Mouse (Mus musculus) lung, postnatal 36 days (tissue): Measurements from ENCODE around the gene Cfdp1.

ENCODE experiments used
- DNase-seq: peaks from one replicate; pipeline ENCODE4 v3.0.0; 2022; ENCODE audit warnings: mixed read lengths

The Cfdp1 gene

DNA sequence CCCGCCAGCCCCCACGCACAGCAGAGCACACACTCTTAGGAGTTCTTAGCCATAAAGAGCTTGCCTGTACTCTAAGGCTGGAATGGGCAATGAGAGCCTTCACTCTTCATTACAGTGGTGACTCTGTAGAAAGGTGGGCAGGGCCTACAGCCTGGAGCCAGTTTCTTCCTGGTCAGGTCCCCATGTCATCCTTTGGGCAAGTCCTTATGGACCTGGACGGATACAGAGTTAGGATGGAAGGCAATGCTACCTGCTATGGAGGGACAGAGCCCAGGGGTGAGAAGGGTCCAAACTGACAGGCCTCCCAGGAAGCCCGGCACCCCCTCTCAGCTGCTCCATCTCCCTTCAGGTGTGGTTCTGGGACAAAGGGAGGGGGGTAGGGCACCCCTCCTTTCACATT lies 118.3 kb downstream of the Cfdp1 start:
- DNase-seq = no peak

DNA sequence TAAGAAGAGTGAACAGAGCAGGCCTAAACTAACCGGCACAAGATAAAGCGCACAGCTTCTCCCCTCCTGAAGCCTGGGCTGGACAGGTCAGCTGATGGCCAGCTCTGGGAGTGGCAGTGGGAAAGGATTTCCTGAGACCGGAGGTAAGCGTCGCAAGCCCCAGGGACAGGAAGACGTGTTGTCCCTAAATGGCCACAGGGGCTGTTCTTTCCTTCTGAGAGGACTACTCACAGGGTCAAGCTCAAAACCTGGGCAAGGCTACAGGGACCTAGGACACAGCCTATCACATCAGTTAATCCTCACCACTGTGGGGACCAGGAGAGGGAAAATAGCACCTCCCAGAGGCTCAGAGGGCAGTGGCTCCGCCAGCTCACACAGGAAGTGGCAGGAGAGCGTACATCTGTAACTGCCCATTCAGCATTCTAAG lies 118.7 kb downstream of the Cfdp1 start:
- peak; percentile 79 for DNase-seq

DNA sequence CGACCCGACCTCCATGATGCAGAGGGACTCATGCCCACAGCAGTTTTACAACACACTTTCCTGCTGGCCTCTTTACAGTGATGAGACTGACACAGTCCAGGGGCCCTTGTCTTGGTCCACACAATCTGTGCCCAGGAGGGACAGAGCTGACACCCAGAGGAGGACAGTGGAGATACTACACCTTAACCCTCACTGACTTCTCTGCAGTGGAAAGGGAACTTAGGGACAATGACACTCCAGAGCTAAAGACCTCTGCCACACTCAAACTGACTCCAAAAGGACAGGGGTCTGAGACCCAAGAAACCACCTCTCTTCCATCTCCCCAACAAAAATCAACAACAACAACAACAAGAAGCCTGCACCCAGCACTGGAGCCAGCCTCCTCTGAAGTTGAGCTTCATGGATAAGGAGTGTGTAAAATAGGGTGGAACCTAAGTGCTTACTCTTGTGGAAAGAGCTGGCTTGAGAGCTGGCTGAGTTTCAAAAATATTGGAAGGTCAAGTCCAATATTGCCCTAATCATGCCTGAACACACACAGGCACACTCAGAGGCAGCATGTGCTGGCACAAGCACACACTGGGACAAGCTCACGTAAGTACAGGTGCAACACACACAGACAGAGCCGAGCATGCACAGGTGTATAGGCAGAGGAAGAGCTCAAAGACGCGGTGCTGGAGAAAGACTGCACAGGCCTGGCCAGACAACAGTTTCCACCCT lies 119.7 kb downstream of the Cfdp1 start:
- DNase-seq = peak; percentile 69

DNA sequence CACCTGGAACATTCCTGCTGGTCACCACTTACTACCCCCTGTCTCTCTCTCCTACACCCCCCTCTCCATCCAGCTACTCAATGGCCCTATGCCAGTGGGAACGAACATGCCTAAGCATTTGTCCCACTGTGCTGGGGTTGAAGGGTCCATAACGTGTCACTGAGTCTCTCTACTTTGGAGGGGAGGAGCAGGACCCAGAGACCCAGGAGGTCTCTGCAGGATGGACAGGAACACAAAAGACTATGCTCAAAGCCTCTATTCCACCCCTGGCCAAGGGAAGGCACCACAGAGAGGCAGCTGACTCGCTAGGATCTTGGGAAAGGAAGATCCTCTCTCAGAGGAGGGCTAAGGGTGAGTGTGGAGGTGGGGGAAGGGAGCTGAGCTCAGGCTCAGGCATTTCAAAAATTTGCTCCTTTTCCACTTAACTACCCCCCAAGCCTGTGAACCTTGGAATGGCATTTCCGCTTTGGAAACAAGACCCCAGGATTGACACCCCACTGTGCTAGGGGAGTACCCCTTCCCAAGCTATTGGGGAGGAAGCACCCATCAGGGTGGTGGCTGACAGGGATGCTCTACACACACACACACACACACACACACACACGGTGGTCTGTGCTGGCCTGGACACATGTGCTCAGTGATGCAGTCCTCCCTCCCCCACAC lies 120.4 kb downstream of the Cfdp1 start:
- DNase-seq = no peak

DNA sequence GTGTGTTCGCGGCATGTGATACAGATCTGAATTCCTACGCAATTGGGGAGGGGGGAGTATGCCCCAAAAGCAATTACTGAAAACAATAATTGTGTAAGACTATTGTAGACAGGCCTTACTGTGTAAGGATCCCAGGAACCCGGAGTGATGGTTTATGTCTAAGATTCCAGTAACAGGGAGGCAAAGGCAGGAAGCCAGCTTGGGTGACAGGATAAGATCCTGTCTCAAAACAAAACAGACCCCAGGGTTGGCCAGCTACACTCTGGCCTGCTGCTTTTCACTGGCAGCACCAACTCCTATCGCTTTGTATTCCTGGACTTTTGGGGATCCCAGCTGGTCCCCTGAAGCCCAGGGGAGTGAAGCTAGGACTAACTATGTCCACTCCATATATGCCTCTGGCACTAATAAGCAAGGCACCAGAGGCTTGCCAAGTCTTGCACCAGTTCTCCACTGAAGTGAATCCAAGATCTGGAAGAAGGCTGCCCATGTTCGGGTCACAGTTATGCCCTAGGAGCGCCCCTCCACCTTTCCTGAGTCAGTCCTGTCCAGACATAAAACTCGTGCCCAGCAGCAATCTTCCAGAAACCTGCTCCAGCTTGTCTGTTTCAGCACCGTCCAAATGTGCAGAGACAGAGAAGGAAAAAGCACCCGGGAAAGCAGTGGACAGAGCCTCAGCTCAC lies 121.5 kb downstream of the Cfdp1 start:
- DNase-seq = peak; percentile 67

DNA sequence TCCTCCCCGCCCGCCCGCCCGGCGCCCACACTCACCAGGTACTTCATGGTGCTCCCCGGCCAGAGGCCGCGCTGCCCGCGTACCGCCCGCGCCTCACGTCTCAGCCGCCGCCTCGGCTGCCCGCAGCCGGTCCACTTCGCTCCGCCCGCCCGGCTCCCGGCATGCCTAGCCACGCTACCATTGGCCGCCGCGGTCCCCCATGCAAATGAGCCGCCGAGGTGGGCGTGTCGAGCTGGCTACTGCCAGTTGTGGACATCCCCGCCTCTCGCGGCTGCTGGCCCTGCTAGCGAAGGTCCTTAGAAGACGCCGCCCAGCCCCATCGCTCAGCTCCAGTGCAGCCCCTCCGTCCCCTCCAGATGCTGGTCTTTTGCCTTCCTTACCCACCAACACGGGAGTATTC lies 122.1 kb downstream of the Cfdp1 start:
- DNase-seq = peak; percentile 99

DNA sequence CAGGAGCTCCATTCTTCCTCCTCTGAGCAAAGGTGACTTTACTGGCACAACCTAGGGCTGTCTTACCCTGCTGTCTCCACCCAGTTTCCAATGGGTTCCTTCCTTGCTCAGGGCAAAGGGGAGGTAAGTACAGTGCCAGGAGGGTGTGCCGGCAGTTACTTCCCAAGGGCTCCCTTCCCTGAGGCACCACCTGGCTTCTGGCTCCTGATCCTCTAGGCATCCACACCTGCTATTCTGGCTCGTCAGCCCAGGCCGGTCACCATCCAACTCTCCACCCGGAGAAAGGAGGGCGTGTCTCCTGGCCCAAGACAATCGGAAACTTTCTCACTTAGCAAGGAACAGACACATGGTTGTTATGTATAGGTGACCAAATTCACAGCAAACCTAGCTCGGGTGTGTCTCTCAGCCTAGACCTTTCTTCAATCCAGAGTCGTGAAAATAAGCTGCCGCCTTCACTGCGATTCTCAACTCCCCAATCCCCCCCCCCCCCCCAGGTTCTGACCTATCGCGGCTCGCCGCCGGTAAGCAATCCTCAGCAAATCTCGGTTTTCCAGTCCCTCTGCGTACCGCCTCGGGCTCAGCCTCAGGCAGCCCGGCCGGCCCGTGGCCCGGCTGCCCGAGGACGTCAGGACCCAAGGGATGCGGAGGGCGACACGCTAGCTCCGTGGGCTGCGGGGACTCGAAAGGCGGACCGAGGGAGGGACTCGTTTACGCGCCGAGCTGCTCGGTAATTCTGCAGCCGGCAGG lies 122.7 kb downstream of the Cfdp1 start:
- DNase-seq = peak; percentile 69

DNA sequence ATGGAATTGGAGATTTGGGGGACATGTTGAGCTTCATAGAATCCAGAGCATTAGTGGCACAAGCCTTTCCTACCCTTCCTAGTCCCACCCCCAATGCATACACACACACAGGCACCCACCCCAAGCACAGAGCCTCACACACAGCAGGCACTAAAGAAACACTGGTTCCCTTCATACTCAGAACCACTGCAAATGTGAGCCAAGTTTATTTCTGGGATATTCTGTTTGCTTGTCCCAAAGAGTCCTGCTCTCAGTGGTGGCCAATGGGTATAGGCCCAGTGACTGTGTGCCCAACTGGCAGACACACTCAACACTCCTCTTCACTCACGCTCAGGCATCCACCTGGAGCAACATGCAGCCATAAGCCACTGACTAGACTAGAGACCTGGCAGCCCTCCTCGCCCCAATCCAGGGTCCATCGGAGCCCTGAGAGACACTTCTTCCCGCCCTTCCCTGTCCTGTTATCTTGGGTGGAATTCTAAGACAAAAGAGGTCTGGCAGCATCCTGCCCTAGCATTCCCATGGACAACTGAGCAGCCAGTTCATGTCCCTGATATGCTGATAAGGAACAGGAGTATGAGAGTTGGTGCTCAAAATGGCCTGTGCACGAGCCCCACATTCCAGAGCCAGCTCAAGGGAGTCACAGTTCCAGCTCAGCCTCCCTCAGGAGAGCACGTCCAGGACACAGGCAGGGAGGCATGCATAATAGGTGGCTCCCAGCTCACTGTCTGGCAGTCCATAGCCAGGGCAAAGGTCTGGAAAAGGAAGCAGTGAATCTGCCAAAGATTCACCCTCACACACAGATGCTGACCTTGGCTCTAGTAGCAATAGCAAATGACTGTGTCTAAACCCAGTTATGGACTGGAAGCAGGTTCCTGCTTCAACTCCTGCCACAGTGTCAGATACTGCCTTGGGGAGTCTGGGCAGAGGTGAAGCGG lies 124.6 kb downstream of the Cfdp1 start:
- no peak for DNase-seq

DNA sequence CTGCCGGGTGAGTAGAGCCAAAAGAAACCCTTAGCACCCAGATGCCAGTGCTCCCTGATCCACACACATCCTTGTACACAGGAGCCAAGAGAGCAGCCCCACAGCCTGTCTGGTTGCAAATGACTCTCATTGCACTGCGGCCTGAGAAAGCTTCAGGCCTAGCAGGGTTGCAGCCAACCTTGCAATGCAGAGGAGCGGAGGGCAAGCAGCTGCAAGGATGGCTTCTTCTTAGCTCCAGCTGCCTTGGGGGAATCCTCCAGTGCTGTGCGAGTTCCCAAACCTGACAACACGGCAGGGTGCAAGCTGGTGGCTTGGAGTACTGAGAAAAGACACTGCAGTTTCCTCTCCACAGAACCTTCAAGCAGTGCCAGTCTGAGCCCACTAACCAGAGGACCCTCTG lies 125.6 kb downstream of the Cfdp1 start:
- no peak for DNase-seq

DNA sequence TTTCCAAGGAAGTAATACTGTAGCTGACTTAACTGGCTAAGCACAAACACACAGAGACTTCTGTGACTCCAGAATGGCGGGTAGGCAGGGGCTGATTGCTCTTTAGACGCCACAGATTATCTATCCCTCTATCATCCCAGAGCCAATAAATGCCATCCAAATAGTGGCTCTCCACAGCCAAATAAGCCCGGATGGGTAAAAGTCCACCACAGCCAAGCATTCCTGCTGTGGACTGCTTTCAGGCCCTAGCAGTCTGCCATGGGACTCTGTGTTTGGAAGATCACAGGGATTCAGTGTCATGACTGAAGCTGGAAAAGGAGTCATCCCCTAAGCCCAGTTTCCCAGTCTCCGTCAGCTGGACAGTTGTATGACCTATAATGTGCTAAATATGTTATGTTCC lies 126.5 kb downstream of the Cfdp1 start:
- DNase-seq = no peak

DNA sequence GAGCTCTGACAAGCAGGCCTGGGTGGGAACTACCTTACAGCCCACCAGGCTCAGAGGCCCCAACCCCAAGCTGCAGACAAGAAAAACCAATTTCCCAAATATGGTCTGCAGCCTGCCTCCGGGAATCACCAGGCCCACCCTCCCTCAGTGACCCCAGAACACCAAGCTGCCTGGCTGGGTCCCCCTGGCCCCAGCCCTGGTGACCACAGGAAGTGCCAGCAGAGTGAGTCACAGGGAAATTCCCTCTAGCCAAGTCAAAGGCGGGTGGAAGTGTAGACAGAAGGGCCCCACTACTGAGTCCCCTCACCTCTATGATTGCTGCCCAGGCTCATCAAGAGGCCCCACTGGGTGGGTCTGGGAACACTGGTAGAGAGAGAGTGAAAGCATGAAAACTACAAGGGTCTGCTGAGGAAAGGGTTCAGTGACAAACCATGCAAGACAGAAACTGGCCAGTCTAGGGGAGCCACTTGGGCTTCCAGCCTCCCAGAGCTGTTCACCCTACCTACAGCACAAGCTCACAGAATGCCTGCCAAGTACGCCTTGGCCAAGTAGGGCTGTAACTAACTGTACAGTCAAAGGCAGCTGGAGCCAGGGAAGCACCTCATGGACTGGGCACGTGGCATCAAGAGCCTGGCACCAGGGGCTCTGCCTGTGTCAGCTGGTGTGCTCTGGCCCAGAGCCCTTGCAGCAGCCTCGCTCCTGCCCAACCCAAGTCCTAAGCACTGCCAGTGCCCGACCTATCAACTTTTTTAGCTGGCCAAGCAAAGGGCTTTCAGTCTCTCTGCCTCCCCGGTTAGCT lies 127.8 kb downstream of the Cfdp1 start:
- peak; percentile 91 for DNase-seq

DNA sequence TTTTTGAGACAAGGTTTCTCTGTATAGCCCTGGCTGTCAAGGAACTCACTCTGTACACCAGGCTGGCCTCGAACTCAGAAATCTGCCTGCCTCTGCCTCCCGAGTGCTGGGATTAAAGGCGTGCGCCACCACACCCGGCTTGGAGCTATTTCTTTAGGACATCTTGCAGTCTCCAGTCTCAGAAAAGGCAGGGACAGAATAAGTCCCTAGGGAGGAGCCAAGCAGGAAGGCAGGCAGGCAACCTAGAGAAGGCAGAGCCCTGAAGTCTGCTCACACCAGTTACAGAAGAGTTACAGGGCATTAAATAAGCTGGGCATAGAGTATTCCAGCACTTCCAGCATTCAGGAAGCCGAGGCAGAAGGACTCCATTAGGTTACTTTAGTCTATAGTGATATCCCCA lies 128.8 kb downstream of the Cfdp1 start:
- no peak for DNase-seq

DNA sequence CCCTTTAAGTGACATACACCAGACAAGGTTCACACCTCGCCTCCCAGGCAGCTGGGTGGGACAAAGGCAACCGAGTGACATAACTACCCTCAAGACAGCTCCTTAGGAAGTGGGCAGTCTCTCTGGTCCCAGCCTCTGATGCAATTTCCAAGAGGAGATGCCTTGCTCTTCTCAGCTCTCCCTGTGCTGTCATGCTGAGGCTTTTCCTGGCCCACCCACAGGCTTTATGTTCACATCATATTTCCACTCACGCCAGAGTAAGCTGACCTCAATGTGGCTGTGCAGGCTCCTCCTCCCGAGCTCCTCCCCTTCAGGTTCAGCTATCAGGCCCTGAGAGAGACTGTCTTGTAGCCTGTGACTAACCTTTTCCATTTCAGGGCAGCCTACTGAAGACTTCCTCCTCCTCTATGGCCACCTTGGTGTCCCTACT lies 134.0 kb downstream of the Cfdp1 start:
- no peak for DNase-seq

DNA sequence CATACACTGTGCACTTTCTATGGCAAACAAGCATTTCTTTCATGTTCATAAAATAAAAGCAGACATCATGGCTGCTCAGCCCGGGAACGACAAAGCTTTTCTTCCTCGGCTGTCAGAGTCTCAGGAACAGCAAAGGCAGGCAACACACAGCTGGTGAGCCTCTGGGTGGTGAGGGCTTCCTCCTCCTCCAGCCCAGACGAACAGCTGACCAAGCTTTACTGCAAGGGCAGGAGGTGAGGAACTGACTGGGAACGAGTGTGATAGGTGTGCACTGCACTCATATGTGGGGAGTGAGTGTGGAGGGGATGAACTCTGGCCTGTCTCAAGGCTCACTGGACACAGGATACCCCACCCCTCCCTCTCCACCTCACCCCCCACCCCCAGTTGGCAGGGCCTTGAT lies 135.2 kb downstream of the Cfdp1 start:
- DNase-seq = no peak
